Mouse (Mus musculus) megakaryocyte-erythroid progenitor cell, adult 5-6 weeks (primary cell): ENCODE data around the gene Mid1. TPM values are rescaled to one million over a fixed set of nuclear protein-coding genes. Genes with fewer than 3 reads are reported as not detected.
A peak's percentile ranks its signal among the peaks of the same experiment; 100 is the strongest.

Experiments
- ATAC-seq: replicated peaks from 2 replicates; pipeline ENCODE4 v1.8.0; 2016; ENCODE audit warnings: mild to moderate bottlenecking, inconsistent platforms; ENCODE audit not compliant: severe bottlenecking, poor library complexity, low FRiP score, low TSS enrichment
- total RNA-seq, 2 experiments: library from RNA; stranded (forward) in 1 of 2; stranded (reverse) in 1 of 2; fragments of 200-1000, 215-1000 nt in 1 of 2; fragments of >200 nt in 1 of 2; fragmentation: Nextera tagmentation in 1 of 2; gene quantifications; 2 replicates each; pipeline ENCODE4 v1.2.3; 2014 to 2017

The Mid1 gene
- total RNA-seq, 2 experiments from 2014 or later = 29.5 to 112 TPM

DNA sequence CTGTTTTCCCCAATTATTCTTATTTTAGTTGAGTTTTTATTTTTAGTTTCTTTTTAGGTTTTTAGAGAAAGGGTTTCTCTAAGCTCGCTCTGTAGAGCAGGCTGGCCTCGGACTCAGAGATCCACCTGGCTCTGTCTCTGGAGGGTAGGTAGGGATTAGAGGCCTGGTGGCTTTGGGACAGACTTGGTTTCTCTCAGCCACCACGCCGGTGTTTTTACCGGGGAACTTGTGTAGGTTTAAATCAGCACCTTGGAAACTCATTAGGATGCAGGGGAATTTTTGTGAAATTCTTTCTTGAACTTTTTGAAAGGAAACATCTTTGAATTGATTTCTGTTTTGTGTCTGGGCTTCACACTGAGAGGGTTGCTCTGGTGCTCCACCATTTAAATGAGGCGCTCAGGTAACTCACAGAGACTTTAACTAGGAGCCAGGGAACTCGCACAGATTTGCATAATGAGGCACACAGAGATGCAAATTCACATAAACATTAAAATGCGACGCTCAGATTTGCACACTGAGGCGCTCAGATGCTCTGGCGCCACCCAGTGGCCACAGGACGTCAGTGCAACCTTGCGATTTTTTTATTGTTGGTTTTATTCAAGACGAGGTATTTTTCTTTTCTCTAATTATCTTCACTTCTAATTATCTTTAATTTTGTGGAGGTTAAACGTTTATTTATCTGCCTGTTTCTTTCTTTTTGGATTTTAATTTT is 336.9 kb downstream of the Mid1 start:
- ATAC-seq = 0 out of 2 replicates have a peak, but pooled peaks have one; percentile 4

Other genes starting within 250 kb of the Mid1 start
- not detected in 2 replicates for gene 4933400A11Rik, start 94.4 kb downstream of the Mid1 start, total RNA-seq (2014; fragmentation: Nextera tagmentation)
- not detected in 2 replicates for gene 4933400A11Rik, start 94.4 kb downstream of the Mid1 start, total RNA-seq (2017)